Mouse (Mus musculus): ENCODE measurements around the gene Ogdhl.

The Ogdhl gene

DNA sequence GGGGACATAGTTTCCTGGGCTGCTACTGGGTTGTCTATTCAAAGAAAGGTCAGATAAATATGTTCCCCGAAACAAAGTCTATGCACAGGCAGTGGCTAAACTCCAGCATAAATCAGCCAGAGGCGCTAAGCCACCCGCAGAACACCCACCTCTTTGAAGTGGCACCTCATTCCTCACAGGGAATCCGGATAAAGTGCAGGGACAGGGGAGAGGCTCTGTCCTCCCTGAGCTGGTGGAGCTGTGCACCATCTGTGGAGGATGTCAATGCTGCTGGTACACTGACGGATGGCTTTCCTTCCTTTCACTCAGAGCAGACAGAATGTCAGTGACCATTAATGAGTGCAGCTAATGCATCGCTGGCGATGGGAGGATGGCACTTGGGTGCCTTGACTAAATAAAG is 59.2 kb downstream of the Ogdhl start:
- DNase-seq = no peak

GRCm38 (mm10) chr14:32381619-32382018 is 59.8 kb downstream of the Ogdhl start:
- no peak for DNase-seq

- peak; percentile 67 for DNase-seq
Observed at GRCm38 (mm10) chr14:32388196-32388595, 66.4 kb downstream of the Ogdhl start, which contains the start of gene 1700024G13Rik. TSS of gene 1700024G13Rik (minus strand) at chr14:32388391.

All from kidney, adult 9 months (tissue).